Mouse (Mus musculus): Measurements from ENCODE around the gene Icam4.

DNA sequence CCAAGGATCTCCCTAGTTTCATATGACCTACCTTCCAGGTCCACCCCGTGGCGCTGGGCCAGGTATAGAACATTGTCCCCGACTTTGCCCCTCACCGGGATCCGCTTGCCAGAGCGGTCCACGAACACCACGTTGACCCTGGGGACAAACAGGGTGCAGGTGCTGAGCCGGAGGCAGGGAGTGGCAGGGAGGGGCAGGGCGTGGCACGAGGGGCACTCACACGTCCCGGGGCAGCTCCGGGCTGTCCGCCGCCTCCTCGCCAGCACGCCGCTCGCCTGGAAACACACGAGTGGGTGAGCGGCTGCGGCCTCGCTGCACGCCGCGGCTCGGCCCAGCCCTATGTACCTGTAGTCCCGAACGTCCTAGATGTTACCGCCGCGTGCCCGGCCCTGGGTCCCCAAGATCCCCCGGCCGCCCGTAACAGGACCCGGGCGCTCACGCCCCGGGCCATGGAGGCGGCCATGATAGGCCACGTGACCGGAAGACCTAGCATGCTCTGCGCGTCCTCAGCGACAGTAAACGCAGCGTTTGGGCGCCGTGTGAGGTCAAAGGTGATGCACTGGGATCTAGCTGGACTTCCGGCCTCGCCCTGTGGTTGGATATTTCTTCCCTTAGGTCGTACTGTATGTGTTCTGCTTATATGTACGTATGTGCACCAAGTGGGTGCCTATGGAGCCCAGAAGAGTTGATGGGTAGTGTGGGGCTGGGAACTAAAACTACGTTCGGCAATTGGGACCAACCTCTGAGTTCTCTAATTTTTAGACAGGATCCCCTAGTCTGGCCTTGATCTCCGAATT is 44.1 kb downstream of the Icam4 start, which contains the start of the genes Gm49373 and Fdx1l:
- TF ChIP-seq CTCF (IDR thresholded peaks at IDR 0.05; ENCODE audit: insufficient read depth, low read length) (no peak), POLR2A (IDR thresholded peaks at IDR 0.05; ENCODE audit: borderline replicate concordance, extremely low read depth, low read depth, low read length) (peak; percentile 84; the same call in 1 of the 2 replicates)
